8 mouse cellular contexts compared by ENCODE assay signal in genomic region chr7:34655086-34655839, GRCm38 (mm10). TPM values are rescaled to one million over a fixed set of nuclear protein-coding genes. Genes with fewer than 3 reads are reported as not detected.
A peak's percentile ranks its signal among the peaks of the same experiment; 100 is the strongest.
DNase-seq lines count a peak whose midpoint lies in the region; ATAC-seq lines count a peak whose summit lies in the region.

No protein-coding gene starts in this region.

- peak; percentile 90 to 97 for DNase-seq in adrenal gland, adult (ENCODE audit: inconsistent age in 2 of 2, low spot score in 1 of 2)
- peak; percentile 97 for DNase-seq in gastrocnemius, postnatal 10 days
- DNase-seq in hindlimb bud, embryonic 11.5 days (ENCODE audit: extremely low spot score, low read depth, low spot score), result peak; percentile 52
- DNase-seq in left cerebral cortex, adult 9 months (ENCODE audit: low spot score in 2 of 2), result peak; percentile 23 to 79
- DNase-seq in right cerebral cortex, postnatal 36 days (ENCODE audit: low spot score in 2 of 2), result peak; percentile 69 to 74

- ATAC-seq in common myeloid progenitor, adult 5-6 weeks (replicated peaks; ENCODE audit: low read depth, poor library complexity, severe bottlenecking), result peak; percentile 67
- peak; percentile 61 for ATAC-seq in megakaryocyte-erythroid progenitor cell, adult 5-6 weeks (replicated peaks; ENCODE audit: low FRiP score, low TSS enrichment, poor library complexity, severe bottlenecking)
- ATAC-seq in erythroid progenitor cell, adult 5-6 weeks (replicated peaks; ENCODE audit: low FRiP score, poor library complexity, severe bottlenecking), result no peak

RNA-seq across cellular contexts. Expression of gene Kctd15, which starts 1.3 kb away (rescaled TPM):
- total RNA-seq in common myeloid progenitor, adult 5-6 weeks (2017), result not detected in 2 replicates
- total RNA-seq in gastrocnemius, postnatal 10 days (2021), result 10 to 100 TPM; 37.0 to 37.2 TPM
- not detected in 2 replicates for total RNA-seq in megakaryocyte-erythroid progenitor cell, adult 5-6 weeks (2014; fragmentation: Nextera tagmentation)
- 0.38 TPM in 1 of 2 replicates, not detected in the other for total RNA-seq in megakaryocyte-erythroid progenitor cell, adult 5-6 weeks (2017)
- not detected in 2 replicates for total RNA-seq in erythroid progenitor cell, adult 5-6 weeks (2015; ENCODE audit: low replicate concordance)
- total RNA-seq in erythroid progenitor cell, adult 5-6 weeks (2017; ENCODE audit: low replicate concordance), result not detected in 2 replicates

Comparison
In these comparisons a context has a peak if more than half of its experiments do, and no peak if none do; other contexts are left out.
1. RNA of gene Kctd15, which starts 1.3 kb away (total RNA-seq): 37.0 to 37.2 TPM in gastrocnemius, postnatal 10 days; not detected in common myeloid progenitor, adult 5-6 weeks, 0.38 TPM in megakaryocyte-erythroid progenitor cell, adult 5-6 weeks and not detected in erythroid progenitor cell, adult 5-6 weeks; every median in the first group is over 10 times any median in the second.
2. Peak in every context shown above with its lines, with median percentiles within 50 percentile points of each other: DNase-seq.